Mouse (Mus musculus) kidney, postnatal 4 days (tissue): Measurements from ENCODE around the gene Neurl1a.

Source experiments
- DNase-seq, 2 experiments: peaks; one replicate each; pipeline ENCODE4 v3.0.0; 2021; ENCODE audit warnings: mixed read lengths in 2 of 2

Neurl1a gene

DNA sequence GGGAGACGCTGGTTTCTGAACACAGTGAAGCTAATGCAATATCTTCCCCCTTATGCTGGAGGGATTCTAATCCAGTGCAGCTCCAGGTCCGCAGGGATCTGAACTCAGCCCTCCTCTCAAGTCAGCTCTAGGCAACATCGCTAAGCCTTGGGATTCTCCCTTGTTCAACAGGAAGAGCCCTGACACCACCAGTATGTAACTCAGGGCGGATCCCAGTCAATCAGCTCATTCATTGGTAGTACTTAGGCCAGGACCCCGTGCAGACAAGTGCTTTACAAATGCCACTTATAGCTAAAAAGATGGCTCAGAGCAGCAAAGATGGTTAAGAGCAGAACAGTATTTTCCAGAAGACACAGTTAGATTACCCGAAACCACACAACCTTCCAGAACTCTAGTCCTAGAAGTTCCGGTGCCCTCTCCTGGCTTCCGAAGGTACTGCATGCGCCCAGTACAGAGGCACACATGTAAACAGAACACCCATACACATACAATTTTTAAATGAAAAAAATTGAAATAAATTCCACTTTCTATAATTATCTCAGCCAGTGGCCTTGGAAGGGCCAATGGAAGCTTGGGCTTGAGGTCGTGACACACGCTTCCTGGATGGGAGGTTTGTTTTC is 9.7 kb upstream of the Neurl1a start:
- peak; percentile 94 to 95 for DNase-seq

DNA sequence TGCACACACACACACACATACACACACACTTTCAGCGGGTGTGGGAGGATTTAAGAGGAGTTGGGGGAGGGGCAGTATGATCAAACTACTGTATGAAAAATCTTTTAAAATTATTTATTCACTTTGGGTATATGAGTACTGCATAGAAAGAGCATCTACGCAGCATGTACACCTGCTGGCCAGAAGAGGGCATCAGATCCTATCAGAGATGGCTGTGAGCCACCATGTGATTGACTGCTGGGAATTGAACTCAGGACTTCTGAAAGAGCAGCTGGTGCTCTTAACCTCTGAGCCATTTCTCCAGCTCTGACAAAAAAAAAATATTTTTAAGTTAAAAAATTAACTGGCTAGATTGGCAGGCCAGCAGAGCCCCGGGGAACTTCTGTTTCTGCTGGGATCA is 4.1 kb upstream of the Neurl1a start:
- peak; percentile 43 to 49 for DNase-seq

DNA sequence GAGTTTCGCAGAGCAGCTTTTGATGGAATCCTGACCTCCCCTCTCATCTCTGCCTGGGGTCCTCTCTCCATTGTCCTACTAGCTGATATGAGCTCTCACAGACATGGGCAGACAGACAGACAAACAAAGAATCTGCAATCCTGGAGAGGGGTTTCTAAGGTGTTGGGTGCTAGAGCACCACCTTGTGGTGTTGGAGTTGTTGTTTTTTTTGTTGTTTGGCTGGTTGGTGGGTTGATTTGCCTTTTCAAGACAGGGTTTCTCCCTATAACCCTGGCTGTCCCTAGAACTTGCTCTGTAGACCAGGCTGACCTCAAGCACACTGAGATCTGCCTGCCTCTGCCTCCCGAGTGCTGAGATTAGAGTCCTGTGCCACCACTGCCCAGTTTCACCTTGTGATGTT is 3.1 kb upstream of the Neurl1a start:
- DNase-seq: no peak

- DNase-seq: no peak
These were observed 1.6 kb upstream of the Neurl1a start for GRCm38 (mm10) chr19:47176916-47177505.

DNA sequence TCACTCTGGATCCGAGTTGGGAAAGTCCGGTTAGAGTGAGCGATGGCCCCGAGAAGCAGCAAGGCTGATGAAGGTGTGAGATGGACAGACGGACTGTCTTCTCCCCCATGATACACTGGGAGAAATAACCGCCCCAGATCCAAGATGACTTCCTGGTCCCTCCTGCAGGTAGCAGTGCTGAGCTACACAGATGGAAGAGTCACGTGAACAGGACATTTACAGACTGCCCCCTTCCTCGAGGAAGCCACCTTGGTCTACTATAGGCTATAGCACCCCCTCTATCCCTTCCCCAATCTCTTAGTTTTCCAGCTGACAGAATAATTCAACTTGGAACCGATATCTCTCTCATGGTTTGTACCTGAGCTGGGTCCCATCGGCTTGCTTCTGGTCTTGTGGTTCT is 619 bp upstream of the Neurl1a start:
- DNase-seq: peak; percentile 46 to 59

- DNase-seq: peak; percentile 37 to 60
These were observed 721 bp downstream of the Neurl1a start for GRCm38 (mm10) chr19:47179272-47179809.

DNA sequence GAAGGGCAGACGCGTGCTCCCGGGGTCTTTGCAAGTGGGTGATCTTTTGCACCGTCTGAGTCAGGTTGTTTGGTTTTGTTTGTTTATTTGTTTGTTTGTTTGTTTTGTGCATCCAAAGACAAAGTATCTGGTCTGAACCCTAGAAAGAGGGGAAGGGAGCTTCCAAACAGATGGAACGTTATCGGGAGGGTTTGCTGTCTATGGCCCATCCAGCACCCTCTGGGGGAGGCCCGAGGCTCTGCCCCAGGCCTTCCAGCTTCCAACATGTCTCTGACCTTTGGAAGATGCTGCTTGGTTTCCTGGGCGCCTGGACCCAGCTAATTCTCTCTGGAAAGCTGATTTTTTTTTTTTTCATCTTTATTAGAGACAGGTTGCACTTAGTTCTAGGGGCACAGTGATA is 1.4 kb downstream of the Neurl1a start:
- DNase-seq: no peak

DNA sequence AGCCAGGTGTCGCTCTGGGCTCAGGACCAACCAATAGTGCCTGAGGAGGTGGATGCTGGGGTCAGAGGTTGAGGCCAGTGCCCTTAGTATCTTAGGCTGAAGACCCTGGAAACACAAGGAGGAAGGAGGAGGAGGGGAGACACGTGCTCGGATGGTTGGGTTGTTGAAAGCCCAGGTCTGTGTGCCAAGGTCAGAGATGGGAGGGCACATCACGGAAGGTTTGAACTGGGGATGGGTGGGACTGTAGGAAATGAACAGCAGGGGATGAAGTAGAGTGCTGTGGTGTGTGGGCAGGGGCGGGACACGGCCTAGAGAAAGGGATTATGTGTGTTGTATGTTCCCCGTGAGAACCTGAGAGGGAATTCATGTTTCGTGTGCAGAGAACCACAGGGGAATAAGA is 5.6 kb downstream of the Neurl1a start:
- DNase-seq: no peak

DNA sequence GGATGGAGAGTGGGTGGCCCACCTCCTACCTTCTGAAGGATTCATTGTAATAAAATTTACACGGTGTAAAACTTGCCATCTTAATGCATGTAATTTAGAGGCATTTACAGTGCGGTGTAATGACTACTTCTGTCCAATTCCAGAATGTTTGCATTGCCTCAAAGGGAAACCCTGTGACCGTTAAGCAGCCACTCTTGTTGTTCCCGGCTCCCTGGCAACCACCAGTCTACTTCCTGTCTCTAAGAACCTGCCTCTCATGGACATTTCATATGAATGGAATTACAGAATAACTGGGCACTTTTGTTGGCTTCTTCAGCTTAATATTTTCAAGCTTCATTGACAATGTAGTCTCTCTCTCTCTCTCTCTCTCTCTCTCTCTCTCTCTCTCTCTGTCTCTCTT is 6.1 kb downstream of the Neurl1a start:
- DNase-seq: no peak

DNA sequence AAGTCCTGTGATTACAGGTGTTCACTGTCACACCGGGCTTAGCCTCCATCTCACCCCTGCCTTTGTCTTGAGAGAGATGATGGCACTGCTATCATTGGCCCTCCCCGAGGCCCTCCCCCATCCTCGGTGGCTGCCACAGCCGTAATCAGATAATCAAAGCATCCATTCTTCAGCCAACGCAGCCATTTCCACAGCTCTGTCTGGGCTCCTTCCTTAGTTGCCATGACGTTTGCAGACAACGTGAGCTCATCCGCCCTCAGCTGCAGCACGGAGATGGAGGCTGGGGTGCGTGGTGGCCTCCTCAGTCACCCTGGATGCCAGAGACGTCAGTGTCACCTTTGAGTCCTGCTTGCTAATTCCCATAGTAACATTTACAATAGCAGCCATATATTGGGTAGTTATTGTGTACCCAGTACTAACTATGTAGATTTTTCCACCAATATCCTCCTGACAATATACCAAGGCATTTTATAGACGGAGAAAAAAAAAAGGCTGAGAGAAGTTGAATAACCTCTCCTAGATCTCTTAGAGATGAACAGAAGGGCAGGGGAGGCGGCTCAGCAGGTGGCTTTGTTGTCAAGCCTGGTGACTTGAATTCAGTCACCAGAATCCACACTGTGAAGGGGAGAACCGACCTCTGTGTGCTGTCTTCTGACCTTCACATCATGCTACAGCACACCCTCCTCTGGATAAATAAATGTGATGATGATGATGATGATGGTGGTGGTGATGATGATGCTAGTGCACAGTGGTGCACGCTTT is 8.1 kb downstream of the Neurl1a start:
- DNase-seq: no peak

GRCm38 (mm10) chr19:47188515-47189128 is 10.0 kb downstream of the Neurl1a start:
- DNase-seq: peak in 1 of 2 experiments; percentile 18

GRCm38 (mm10) chr19:47192158-47192557 is 13.5 kb downstream of the Neurl1a start:
- DNase-seq: no peak

GRCm38 (mm10) chr19:47198671-47199350 is 20.2 kb downstream of the Neurl1a start:
- DNase-seq: no peak

DNA sequence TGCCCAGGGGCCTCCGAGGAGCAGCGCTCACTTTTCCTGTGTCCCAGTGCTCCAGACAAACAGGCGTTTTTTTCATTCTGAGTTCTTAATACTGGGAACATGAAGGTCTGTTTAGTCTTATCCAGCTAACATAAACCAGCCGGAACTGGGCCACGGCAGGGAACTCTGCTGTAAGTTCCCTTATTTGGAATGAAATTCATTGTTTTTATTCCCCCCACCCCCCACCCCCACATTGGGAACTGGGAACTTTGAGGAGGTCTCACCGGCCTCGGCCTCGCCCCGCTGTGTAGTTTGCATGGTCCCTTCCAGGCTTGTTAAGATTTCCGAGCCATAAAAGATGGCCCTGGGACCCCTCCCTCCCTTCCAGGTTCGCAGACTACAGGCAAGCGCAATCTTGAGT is 23.4 kb downstream of the Neurl1a start:
- peak in 1 of 2 experiments; percentile 30 for DNase-seq

DNA sequence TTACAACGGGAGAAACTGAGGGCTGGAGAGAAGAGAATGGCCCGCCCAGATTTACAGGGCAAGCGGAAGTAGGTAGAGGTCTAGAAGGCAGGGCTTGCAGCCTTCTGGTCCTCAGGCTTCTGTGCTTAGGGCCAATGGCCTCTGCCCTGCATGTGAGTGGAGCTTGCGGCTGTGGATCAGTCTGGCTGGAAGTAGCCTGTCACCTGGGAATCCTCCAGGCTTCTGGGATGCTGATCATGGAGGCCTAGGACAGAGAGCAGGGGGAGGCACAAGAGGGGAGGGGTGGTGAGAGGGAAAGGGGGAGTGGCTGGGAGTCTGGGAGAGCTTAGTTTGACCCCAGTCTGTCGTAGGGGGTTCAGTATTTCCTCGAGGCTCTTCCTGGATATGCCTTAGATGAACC is 23.8 kb downstream of the Neurl1a start:
- DNase-seq: no peak

GRCm38 (mm10) chr19:47203042-47203441 is 24.4 kb downstream of the Neurl1a start:
- DNase-seq: no peak

DNA sequence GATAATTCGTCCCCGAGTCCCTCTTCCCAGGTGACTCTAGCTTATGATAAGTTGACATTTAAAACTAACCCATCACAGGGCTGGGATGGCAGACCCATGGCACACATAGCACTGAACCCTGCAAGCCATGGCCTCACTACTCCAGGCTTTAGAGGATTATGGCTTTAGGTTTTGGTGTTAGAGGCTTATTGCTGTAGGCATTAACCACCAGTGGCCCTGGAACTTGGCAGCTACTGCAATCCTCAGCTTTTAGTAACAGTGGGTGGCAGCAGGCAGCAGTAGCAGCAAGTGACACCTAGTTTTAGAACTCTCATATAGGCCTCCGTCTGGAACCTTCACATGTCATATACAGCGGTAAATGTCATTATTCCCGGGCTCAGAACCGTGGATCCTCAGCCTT is 26.0 kb downstream of the Neurl1a start:
- no peak for DNase-seq

DNA sequence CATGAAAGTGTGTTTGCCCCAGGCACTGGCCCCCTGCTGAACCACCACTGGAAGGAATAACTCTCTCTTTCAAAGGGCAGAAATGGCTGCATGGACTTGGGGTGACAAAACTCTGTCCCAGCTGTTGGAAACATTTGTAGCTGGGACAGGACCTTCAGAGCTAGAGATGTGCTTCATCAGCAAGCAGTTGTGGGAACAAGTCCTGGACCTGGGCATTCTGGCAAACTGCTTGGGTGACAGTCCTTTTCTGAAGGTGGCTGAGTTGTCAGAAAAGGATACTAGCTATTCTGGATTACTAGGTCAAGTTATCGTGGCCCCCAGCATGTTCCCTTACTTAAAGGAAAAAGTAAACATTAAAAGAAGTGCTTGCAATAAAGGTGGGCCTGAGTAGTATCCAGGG is 27.5 kb downstream of the Neurl1a start:
- no peak for DNase-seq

- no peak for DNase-seq
These were observed 31.8 kb downstream of the Neurl1a start for GRCm38 (mm10) chr19:47210432-47210831.

DNA sequence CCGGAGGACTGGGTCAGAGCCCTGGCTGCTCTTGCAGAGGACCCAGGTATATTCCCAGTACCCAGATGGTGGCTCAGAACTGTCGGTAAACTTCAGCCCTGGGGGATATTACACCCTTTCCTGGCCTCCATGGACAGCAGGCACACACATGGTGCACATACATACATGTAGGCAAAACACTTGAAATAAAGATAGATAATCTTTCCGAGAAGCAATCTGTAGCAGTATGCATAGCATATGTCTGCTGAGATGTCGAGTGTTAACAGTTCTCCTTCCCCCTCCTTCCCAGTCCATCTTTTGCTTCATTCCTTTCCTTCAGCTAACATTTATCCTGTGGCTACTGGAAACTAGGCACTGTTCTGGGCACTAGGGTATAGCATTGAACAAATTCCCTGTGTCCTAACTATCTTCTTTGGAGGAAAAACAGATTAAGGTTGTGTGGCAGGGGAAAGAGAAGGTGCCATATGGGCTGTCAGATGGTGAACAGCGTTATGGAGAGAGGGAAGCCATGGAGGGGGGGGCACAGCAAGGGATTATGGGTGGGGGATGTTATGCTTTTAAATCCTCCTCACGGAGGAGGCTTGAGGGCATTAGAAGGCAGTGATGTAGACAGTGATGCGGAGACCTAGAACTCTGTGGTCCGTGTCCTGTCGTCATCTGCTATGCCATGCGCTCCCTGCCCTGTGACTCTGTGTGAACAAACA is 33.1 kb downstream of the Neurl1a start:
- DNase-seq: no peak

- no peak for DNase-seq
These were observed 33.8 kb downstream of the Neurl1a start for GRCm38 (mm10) chr19:47212401-47212800.

GRCm38 (mm10) chr19:47213470-47213869 is 34.9 kb downstream of the Neurl1a start:
- DNase-seq: peak in 1 of 2 experiments; percentile 17
